Mouse (Mus musculus): Measurements from ENCODE around the gene Prph.

Prph gene

DNA sequence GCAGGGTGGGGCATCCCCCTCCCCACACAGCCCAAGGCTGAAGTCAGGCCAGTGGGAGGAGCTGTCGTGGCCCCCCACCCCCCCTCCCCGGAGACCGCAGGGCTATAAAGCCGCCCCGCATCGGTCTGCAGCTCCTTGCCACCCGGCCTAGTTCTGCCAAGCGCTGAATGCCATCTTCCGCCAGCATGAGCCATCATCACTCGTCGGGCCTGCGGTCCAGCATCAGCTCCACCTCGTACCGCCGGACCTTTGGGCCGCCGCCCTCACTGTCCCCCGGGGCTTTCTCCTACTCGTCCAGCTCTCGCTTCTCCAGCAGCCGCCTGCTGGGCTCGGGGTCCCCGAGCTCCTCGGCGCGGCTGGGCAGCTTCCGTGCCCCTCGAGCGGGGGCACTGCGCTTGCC, at the start of gene Prph:
Gene Prph (plus strand): TSS at position 135 of the 400 bp plus-strand sequence.
- DNase-seq = peak in 1 of 2 experiments; percentile 41

DNA sequence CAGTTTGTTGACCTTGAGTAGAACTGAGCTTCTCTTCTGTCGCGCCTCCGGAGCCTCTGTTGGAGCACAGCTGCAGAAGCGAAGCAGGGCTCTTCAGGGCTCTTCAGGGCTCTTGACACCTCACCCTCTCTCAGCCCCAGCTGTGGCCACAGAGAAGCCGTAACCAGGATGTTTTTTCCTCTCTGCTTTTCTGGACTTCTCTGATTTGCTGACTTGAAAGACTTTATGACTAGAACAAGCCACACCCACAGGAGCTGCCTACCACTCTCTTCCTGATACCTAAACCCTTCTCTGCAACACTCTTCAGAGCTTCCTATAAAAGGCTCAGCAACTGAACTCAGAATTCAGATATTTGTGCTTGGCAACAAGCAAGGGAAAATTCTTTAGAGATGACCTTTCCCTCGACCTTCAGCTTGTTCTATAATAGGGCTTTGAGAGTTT, 46.2 kb upstream of the Prph start:
- DNase-seq = no peak

DNA sequence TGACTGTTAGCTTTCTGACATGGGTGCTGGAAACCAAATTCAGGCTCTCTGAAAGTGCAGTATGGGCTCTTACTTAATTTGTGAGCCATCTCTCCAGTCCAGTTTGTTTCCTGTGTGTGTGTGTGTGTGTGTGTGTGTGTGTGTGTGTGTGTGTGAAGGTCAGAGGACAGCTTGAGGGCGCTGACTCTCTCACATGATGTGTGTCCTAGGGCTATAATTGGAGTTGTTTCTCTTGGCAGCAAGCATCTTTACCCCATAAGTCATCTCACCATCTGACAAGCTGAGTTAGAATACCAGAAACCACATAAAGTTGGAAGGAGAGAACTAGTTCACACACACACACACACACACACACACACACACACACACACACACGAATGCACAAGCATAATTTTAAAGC, 44.1 kb upstream of the Prph start:
- no peak for DNase-seq

DNA sequence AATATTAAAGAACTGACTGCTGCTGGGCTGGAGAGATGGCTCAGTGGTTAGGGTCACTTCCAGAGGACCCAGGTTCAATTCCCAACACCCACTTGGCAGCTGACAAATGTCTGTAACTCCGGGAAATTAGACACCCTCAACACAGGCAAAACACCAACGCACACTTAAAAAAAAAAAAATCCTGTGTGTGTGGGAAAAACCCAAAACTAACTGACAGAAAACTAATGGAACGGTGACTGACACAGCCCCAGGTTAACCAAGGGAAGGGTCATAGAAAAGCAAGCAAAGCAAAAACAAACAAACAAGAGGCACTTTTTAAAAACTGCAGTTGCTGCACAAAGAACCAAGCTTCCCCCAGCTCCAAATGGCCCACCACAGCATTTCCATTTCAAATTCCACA, 43.0 kb upstream of the Prph start:
- DNase-seq = no peak

GRCm38 (mm10) chr15:99014496-99015030, 40.4 kb upstream of the Prph start:
- no peak for DNase-seq

GRCm38 (mm10) chr15:99017355-99017761, 37.6 kb upstream of the Prph start:
- DNase-seq = no peak

DNA sequence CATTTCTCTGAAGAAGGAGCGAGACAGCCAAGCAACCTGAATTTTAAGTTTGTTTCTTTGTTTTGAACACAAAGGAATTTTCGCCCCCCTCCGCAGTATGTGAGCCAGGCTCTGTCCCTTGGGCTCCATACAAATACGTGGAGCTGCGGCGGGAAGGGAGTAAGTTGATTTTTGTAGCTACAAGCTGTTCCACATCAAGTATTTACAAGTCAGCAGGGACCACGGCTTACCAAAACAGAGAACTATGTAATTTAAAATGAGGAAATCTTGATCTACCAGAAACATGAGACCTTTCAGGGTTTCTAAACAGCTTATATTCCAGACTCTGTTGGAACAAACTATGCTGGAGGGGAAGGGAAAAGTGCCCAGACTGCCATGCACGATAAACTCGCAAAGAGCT, 37.0 kb upstream of the Prph start:
- no peak for DNase-seq

- DNase-seq = no peak
Measured at GRCm38 (mm10) chr15:99018630-99019029, 36.3 kb upstream of the Prph start.

GRCm38 (mm10) chr15:99019436-99019835, 35.5 kb upstream of the Prph start:
- no peak for DNase-seq

DNA sequence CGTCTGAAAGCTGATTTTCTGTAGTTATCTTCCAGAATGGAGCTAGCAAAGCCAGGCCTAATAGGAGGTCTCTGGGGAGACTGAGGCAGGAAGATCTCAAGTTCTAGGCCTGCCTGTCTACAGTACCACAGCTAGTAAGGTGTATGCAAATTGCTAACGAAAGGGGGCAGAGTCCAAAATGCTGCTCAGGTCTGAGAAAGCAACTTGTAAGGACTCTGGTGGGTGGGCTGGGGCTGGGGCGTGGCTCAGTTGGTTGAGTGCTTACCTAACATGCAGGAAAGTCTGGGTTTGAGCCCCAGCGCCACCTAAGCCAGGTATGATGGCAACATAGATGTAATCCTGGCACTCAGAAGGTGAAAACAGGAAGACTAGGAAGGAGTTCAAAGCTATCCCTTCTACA, 34.8 kb upstream of the Prph start:
- DNase-seq = no peak

GRCm38 (mm10) chr15:99021255-99021654, 33.7 kb upstream of the Prph start:
- no peak for DNase-seq

DNA sequence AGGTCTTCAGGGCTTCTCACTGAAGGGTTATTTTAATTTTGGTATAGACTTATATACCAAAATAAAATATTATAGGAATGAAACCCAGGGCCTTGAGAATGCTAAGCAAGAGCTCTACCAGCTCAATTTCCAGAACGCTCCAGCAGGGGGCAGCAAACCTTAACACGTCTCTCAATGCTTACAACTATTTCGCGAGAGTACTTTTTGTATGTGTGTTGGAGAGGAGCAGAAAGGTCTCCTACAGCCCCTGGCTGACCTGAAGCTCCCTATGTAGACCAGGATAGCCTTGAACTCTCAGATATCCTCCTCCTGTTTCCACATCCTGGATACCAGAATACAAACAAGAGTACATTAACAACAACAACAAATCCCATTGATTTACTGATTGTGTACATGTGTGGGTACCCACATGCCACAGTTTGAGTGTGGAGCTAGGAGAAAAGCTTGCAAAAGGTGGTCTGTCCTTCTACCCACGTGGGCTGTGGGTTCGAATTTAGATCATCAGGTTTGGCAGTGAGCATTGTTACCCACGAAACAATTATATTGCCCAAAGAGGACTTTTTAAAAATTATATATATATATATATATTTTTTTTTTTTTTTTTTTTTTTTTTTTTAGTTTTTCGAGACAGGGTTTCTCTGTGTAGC, 30.2 kb upstream of the Prph start:
- peak; percentile 88 to 93 for DNase-seq

- no peak for DNase-seq
Measured at GRCm38 (mm10) chr15:99025414-99025813, 29.6 kb upstream of the Prph start.

DNA sequence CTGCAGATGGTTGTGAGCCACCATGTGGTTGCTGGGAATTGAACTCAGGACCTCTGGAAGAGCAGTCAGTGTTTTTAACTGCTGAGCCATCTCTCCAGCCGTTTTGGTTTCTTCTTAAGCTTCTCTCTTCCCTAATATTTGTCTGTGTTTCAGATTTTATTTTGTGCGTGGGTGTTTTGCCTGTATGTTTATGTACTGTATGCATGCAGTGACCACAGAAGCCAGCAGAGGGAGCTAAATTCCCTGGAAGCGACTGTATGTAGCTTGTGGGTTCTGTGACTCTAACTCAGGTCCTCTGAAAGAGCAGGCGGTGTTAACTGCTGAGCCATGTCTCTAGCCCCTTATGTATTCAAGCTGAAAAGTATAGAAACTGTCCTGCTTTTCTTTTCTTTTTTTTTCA, 28.7 kb upstream of the Prph start:
- DNase-seq = peak; percentile 36 to 65

DNA sequence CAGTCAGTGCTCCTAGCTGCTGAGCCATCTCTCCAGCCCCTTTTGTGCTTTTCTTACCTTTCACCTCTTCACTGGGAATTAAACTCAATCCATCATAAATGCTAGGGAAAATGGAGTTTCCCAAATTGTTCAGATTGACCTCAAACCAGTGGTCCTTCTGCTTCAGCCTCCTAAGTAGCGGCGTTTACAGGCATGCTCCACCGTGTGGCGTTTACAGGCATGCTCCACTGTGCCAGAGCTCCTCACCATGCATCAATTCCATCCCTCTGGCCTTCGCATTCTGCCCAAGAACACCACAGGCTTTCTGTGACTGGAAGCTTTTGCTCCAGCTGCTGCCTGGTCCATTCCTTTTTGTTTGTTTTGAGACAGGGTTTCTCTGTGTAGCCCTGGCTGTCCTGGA, 27.9 kb upstream of the Prph start:
- DNase-seq = no peak

GRCm38 (mm10) chr15:99028874-99029458, 26.0 kb upstream of the Prph start:
- DNase-seq = no peak

DNA sequence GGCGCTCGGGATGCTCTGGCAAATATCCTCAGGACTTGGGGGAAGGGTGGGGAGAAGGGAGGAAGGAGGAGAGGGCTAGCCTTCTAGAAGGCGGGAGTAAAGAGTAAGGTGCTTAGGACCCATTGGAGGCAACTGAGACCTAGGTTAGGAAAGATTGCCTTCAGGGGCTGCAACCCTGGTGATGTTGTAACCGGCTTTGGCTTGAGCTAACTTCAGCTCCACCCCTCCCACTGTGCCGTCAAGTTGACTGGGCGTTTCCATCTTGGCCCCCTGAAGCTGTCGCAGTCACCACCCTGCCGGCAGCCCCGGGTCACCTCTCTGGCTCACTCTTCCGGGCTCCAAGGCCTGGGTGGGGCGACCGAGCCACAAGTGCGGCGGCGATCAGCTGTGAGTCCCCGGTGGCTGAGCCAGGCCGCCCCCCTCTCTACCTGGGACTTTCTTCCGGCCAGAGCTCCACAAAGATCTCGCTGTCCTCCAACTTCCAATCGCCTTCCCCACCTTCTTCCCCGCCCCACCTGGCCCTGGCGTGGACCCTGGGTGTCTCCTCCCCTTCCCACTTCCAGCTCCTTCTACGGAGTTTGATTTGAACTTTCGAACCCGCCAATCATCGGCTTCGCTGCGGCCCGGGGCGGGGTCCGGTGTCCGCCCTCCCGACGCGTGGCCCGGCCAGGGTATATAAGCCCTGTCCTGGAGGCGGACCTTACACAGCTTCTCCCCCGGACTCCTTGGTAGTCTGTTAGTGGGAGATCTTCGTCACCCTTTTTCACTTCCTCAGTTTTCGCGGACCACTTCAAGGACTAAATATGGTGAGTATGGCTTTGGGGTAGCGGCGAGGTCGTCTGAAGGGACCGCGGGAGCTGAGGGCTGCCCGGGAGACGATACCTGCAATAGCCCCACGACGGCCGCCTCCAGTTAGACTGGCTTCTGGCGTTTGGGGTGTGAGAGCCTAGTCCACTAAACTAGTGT, 25.1 kb upstream of the Prph start, which contains the start of gene Tuba1c:
Gene Tuba1c (plus strand): TSS at position 273 of the 966 bp plus-strand sequence.
- DNase-seq = peak in 1 of 2 experiments; percentile 52

- DNase-seq = no peak
Measured at GRCm38 (mm10) chr15:99030585-99031387, 24.2 kb upstream of the Prph start.

- no peak for DNase-seq
Measured at GRCm38 (mm10) chr15:99031388-99031675, 23.6 kb upstream of the Prph start.

GRCm38 (mm10) chr15:99032041-99032725, 22.8 kb upstream of the Prph start:
- no peak for DNase-seq

GRCm38 (mm10) chr15:99032726-99033250, 22.2 kb upstream of the Prph start:
- no peak for DNase-seq
